In genomic region chr7:99618860-99619259, GRCm38 (mm10) we compare ENCODE assay signal across 9 mouse cellular contexts. TPM values are rescaled to one million over a fixed set of nuclear protein-coding genes. Genes with fewer than 3 reads are reported as not detected.
DNase-seq lines count a peak whose midpoint lies in the region; ATAC-seq and TF ChIP-seq lines count a peak whose summit lies in the region.
"Had no signal": no experiment of that assay in that cellular context is flagged by ENCODE, and none has a peak within 500 bp of the region (broad histone marks: within the 10 kb centered on the region; RNA-seq: fewer than 3 reads in every experiment).

No protein-coding gene starts in this region.

- H3K9ac ChIP-seq in forebrain, embryonic 14.5 days (ENCODE audit: low read length) = no peak overlapping the region
- no peak overlapping the region for H3K9ac ChIP-seq in forebrain, embryonic 16.5 days (replicated peaks; ENCODE audit: low read depth, low read length)
- H3K9ac ChIP-seq in liver, postnatal 0 days (replicated peaks) = no peak overlapping the region
- H3K9ac ChIP-seq: hindbrain, embryonic 15.5 days had no signal

- 0 out of 2 replicates have a peak, but pooled peaks have one; percentile 50 for ATAC-seq in forebrain, embryonic 14.5 days
- no peak for ATAC-seq in forebrain, embryonic 16.5 days
- ATAC-seq in liver, postnatal 0 days = no peak
- ATAC-seq in erythroblast, adult 5-6 weeks (replicated peaks; ENCODE audit: low FRiP score, poor library complexity, severe bottlenecking) = no peak

- 11% methylated on average over 3 of the region's 3 CpGs for WGBS in forebrain, embryonic 14.5 days
- WGBS in forebrain, embryonic 16.5 days = 6% methylated on average over 3 of the region's 3 CpGs
- 6% methylated on average over 3 of the region's 3 CpGs for WGBS in liver, postnatal 0 days (ENCODE audit: insufficient replicate concordance)

- TF ChIP-seq EP300 in liver, postnatal 0 days (IDR thresholded peaks at IDR 0.05; ENCODE audit: low read depth) = no peak

- H3K4me1 ChIP-seq in forebrain, embryonic 14.5 days (ENCODE audit: control insufficient read depth, insufficient read depth, low read length) = no peaks in the 10 kb centered on the region
- H3K4me1 ChIP-seq in forebrain, embryonic 16.5 days (replicated peaks; ENCODE audit: control insufficient read depth, insufficient read depth, low read length) = no peaks in the 10 kb centered on the region
- H3K4me1 ChIP-seq in liver, postnatal 0 days (ENCODE audit: insufficient read depth) = no peaks in the 10 kb centered on the region
- H3K4me1 ChIP-seq: hindbrain, embryonic 15.5 days had no signal

- H3K9me3 ChIP-seq in forebrain, embryonic 14.5 days (replicated peaks; ENCODE audit: control insufficient read depth, low read length) = no peaks in the 10 kb centered on the region
- no peaks in the 10 kb centered on the region for H3K9me3 ChIP-seq in forebrain, embryonic 16.5 days (ENCODE audit: control insufficient read depth, low read length)
- H3K9me3 ChIP-seq in liver, postnatal 0 days (ENCODE audit: low read length) = no peaks in the 10 kb centered on the region
- H3K9me3 ChIP-seq: hindbrain, embryonic 15.5 days had no signal

- H3K4me3 ChIP-seq in forebrain, embryonic 14.5 days (ENCODE audit: low read depth, low read length) = no peak overlapping the region
- no peak overlapping the region for H3K4me3 ChIP-seq in forebrain, embryonic 16.5 days (replicated peaks; ENCODE audit: low read length)
- no peak overlapping the region for H3K4me3 ChIP-seq in liver, postnatal 0 days (ENCODE audit: low read depth, low read length)
- H3K4me3 ChIP-seq: hindbrain, embryonic 15.5 days had no signal

- peak; percentile 67 for DNase-seq in forebrain, embryonic 14.5 days (ENCODE audit: low spot score)
- DNase-seq in liver, postnatal 0 days = no peak
- no peak for DNase-seq in liver
- peak; percentile 65 for DNase-seq in adrenal gland, postnatal 14 days
- DNase-seq in heart, postnatal 4 days = peak; percentile 41
- DNase-seq in naive thymus-derived CD4-positive, alpha-beta T cell, adult 2 months (ENCODE audit: low read depth) = peak; percentile 49

- H3K4me2 ChIP-seq in forebrain, embryonic 14.5 days (ENCODE audit: low read length) = no peak overlapping the region
- no peak overlapping the region for H3K4me2 ChIP-seq in forebrain, embryonic 16.5 days (ENCODE audit: low read length)
- no peak overlapping the region for H3K4me2 ChIP-seq in liver, postnatal 0 days (ENCODE audit: low read depth, low read length)
- H3K4me2 ChIP-seq: hindbrain, embryonic 15.5 days had no signal

- no peak overlapping the region for H3K27ac ChIP-seq in forebrain, embryonic 14.5 days (ENCODE audit: low read depth, low read length)
- no peak overlapping the region for H3K27ac ChIP-seq in forebrain, embryonic 16.5 days (ENCODE audit: low read length)
- H3K27ac ChIP-seq in liver, postnatal 0 days (ENCODE audit: low read depth) = no peak overlapping the region
- H3K27ac ChIP-seq: hindbrain, embryonic 15.5 days had no signal

- no peaks in the 10 kb centered on the region for H3K36me3 ChIP-seq in forebrain, embryonic 14.5 days (ENCODE audit: control insufficient read depth, insufficient read depth, low read length)
- no peaks in the 10 kb centered on the region for H3K36me3 ChIP-seq in forebrain, embryonic 16.5 days (ENCODE audit: control insufficient read depth, insufficient read depth)
- no peaks in the 10 kb centered on the region for H3K36me3 ChIP-seq in liver, postnatal 0 days (replicated peaks; ENCODE audit: insufficient read depth, low read length)
- H3K36me3 ChIP-seq: hindbrain, embryonic 15.5 days had no signal

- peak; percentile 70 for TF ChIP-seq CTCF in liver, postnatal 0 days (IDR thresholded peaks at IDR 0.05; ENCODE audit: low read depth)

- H3K27me3 ChIP-seq in forebrain, embryonic 14.5 days (replicated peaks; ENCODE audit: control insufficient read depth, insufficient read depth, low read length) = no peaks in the 10 kb centered on the region
- no peaks in the 10 kb centered on the region; the same call in 1 of the 2 replicates for H3K27me3 ChIP-seq in forebrain, embryonic 16.5 days (replicated peaks; ENCODE audit: control insufficient read depth, insufficient read depth, low read length)
- H3K27me3 ChIP-seq in liver, postnatal 0 days (ENCODE audit: insufficient read depth, low read length) = peaks cover 24% of the 10 kb centered on the region
- H3K27me3 ChIP-seq: hindbrain, embryonic 15.5 days had no signal

RNA-seq across cellular contexts. Expression of gene Tpbgl, which starts 8.0 kb away (rescaled TPM):
- polyA plus RNA-seq in forebrain, embryonic 14.5 days (2014; fragmentation: Nextera tagmentation; extraction: Ambion mirVana) = 0.32 and 0.33 TPM in 2 replicates
- polyA plus RNA-seq in forebrain, embryonic 16.5 days (2015; fragmentation: Nextera tagmentation; extraction: Ambion mirVana) = 0.67 and 0.76 TPM in 2 replicates
- 0.55 and 0.66 TPM in 2 replicates for polyA plus RNA-seq in liver, postnatal 0 days (2015; fragmentation: Nextera tagmentation; extraction: Ambion mirVana)
- total RNA-seq in adrenal gland, postnatal 14 days (2021) = 14.7 and 16.5 TPM in 2 replicates
- 1 to 10 TPM; 3.4 to 4.7 TPM for total RNA-seq in heart, postnatal 4 days (2021)
- not detected in 2 replicates for total RNA-seq in erythroblast, adult 5-6 weeks (2015; ENCODE audit: low replicate concordance)
- not detected in 2 replicates for total RNA-seq in erythroblast, adult 5-6 weeks (2017; ENCODE audit: low replicate concordance)

Comparison
In these comparisons a context has a peak if more than half of its experiments do, and no peak if none do; other contexts are left out.
1. DNase-seq: peak in forebrain, embryonic 14.5 days (single experiment), adrenal gland, postnatal 14 days (single experiment), heart, postnatal 4 days (single experiment) and naive thymus-derived CD4-positive, alpha-beta T cell, adult 2 months (single experiment); none in liver, postnatal 0 days (single experiment) and liver (single experiment).
2. RNA of gene Tpbgl, which starts 8.0 kb away (total RNA-seq): 14.7 to 16.5 TPM in adrenal gland, postnatal 14 days and 3.4 to 4.7 TPM in heart, postnatal 4 days; not detected in erythroblast, adult 5-6 weeks; every median in the first group is over 4 times any median in the second.